Mouse (Mus musculus): ENCODE results near the gene Bpifa1.
A peak's percentile ranks its signal among the peaks of the same experiment; 100 is the strongest.
"Not testable (repeated sequence)": the region's sequence is repeated elsewhere in the genome, so short reads cannot be mapped to it uniquely, and the experiment has no call there.

Gene Bpifa1

GRCm38 (mm10) chr2:154142580-154142979 lies at the start of gene Bpifa1:
TSS of gene Bpifa1 (plus strand) at chr2:154142880.
- no peak for DNase-seq

GRCm38 (mm10) chr2:154097734-154098133 lies 44.9 kb upstream of the Bpifa1 start:
- DNase-seq: no peak

GRCm38 (mm10) chr2:154117381-154117780 lies 25.3 kb upstream of the Bpifa1 start:
- no peak for DNase-seq

GRCm38 (mm10) chr2:154130120-154130519 lies 12.6 kb upstream of the Bpifa1 start, which contains the start of gene Bpifa3:
TSS of gene Bpifa3 (plus strand) at chr2:154130336.
- no peak for DNase-seq

- DNase-seq: no peak
Observed at GRCm38 (mm10) chr2:154143735-154144134, 1.1 kb downstream of the Bpifa1 start.

GRCm38 (mm10) chr2:154147496-154147895 lies 4.8 kb downstream of the Bpifa1 start:
- no peak for DNase-seq

GRCm38 (mm10) chr2:154158433-154158832 lies 15.8 kb downstream of the Bpifa1 start:
- peak; percentile 19 for DNase-seq

- DNase-seq: no peak
Observed at GRCm38 (mm10) chr2:154162307-154162706, 19.6 kb downstream of the Bpifa1 start, which contains the start of gene Bpifa5. TSS of gene Bpifa5 (plus strand) at chr2:154162607.

GRCm38 (mm10) chr2:154163306-154163705 lies 20.6 kb downstream of the Bpifa1 start:
- no peak for DNase-seq

GRCm38 (mm10) chr2:154169172-154169571 lies 26.5 kb downstream of the Bpifa1 start:
- DNase-seq: peak; percentile 48

GRCm38 (mm10) chr2:154171621-154172020 lies 28.9 kb downstream of the Bpifa1 start:
- no peak for DNase-seq

GRCm38 (mm10) chr2:154173313-154173712 lies 30.6 kb downstream of the Bpifa1 start:
- peak; percentile 34 for DNase-seq

GRCm38 (mm10) chr2:154181900-154182299 lies 39.2 kb downstream of the Bpifa1 start:
- not testable (repeated sequence) for DNase-seq

GRCm38 (mm10) chr2:154183061-154183460 lies 40.4 kb downstream of the Bpifa1 start:
- not testable (repeated sequence) for DNase-seq

GRCm38 (mm10) chr2:154185319-154185718 lies 42.6 kb downstream of the Bpifa1 start:
- DNase-seq: no peak

- DNase-seq: no peak
Observed at GRCm38 (mm10) chr2:154185748-154186147, 43.1 kb downstream of the Bpifa1 start.

- DNase-seq: no peak
Observed at GRCm38 (mm10) chr2:154187468-154187867, 44.8 kb downstream of the Bpifa1 start.

- DNase-seq: no peak
Observed at GRCm38 (mm10) chr2:154189877-154190434, 47.3 kb downstream of the Bpifa1 start.

- DNase-seq: no peak
Observed at GRCm38 (mm10) chr2:154190546-154191258, 48.0 kb downstream of the Bpifa1 start, which contains the start of gene Bpifb1. TSS of gene Bpifb1 (plus strand) at chr2:154190818.

GRCm38 (mm10) chr2:154192141-154192540 lies 49.5 kb downstream of the Bpifa1 start:
- DNase-seq: no peak

GRCm38 (mm10) chr2:154193071-154193470 lies 50.4 kb downstream of the Bpifa1 start:
- DNase-seq: no peak

- DNase-seq: no peak
Observed at GRCm38 (mm10) chr2:154193994-154194504, 51.4 kb downstream of the Bpifa1 start.

- no peak for DNase-seq
Observed at GRCm38 (mm10) chr2:154197036-154197435, 54.4 kb downstream of the Bpifa1 start.

Measured in kidney, postnatal 14 days (tissue).